Mouse (Mus musculus) heart, postnatal 4 days (tissue): ENCODE measurements around the gene Mageh1. TPM values are rescaled to one million over a fixed set of nuclear protein-coding genes. Genes with fewer than 3 reads are reported as not detected.
A peak's percentile ranks its signal among the peaks of the same experiment; 100 is the strongest.
"Not testable (repeated sequence)": the region's sequence is repeated elsewhere in the genome, so short reads cannot be mapped to it uniquely, and the experiment has no call there.

Source experiments
- DNase-seq: peaks from one replicate; pipeline ENCODE4 v3.0.0; 2021
- total RNA-seq, 2 experiments: library from RNA; stranded (reverse); gene quantifications; 2 replicates each; pipeline ENCODE4 v1.2.3; 2021

Mageh1 gene
- total RNA-seq = 10 to 100 TPM; 21.9 to 24.8 TPM

DNA sequence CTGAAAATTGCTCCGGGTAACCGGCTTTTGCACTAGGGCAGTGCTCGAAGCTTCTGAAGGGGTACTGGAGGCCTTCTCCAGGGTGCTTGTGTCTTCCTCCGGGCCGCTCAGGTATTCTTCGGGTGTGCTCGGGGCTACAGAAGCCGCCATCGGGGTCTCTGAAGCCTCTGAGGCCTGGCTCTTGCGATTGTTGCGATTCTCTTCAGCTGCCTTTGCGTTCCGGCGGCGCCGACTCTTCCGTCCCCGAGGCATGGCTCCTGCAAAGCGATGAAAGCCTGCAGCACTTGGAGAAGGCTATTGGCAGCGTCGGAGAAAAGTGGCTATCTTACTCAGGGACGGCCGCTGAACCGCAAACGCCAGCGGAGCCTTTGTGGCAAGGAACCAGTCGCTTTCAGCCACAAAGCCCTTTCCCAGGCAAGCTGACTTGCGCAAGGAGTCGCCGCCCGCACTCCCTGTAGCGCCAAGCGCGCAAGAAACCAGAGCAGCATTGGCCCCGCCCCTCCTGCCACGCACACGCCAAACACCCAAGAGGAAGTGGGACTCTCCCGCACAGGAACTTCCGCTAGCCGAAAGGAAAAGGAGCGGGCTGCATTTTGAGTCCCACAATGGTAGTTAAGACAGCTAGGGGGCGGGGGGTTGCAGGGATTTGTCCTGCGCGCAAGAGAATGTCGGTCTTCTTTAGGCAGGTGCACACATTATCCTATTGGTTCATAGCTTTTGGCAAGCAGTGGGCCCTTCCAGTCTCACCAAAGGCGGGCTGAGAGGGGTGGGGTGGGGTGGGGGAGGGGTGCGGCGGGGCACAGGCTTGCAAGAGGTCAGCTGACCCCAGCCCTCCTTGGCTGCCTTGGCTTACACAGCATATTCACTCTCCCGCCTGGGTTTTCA, at the start of gene Mageh1:
Gene Mageh1, minus strand, starts transcription at position 489 of the 885 bp plus-strand sequence.
- peak; percentile 79 for DNase-seq

GRCm38 (mm10) chrX:153037972-153038744, 783 bp upstream of the Mageh1 start:
- not testable (repeated sequence) for DNase-seq

GRCm38 (mm10) chrX:153031547-153031946, 5.8 kb downstream of the Mageh1 start:
- DNase-seq = not testable (repeated sequence)

- DNase-seq = not testable (repeated sequence)
Measured at GRCm38 (mm10) chrX:153025709-153026108, 11.7 kb downstream of the Mageh1 start.

- DNase-seq = not testable (repeated sequence)
Measured at GRCm38 (mm10) chrX:153025255-153025654, 12.1 kb downstream of the Mageh1 start.

DNA sequence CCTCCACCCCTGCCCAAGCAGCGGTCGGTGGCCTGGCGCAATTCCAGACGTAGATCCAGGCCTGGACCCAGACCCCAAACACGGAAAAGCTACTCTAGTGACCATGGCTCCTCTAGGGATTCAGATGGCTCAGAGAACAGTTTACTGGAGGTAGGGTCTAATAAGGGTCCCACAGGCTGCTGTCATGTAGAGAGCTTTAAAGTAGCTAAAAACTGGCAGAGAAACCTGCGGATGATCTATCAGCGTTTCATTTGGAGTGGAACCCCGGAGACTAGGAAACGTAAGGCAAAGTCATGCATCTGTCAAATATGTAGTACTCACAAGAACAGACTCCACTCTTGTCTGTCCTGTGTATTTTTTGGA, 29.7 kb downstream of the Mageh1 start:
- DNase-seq = no peak

DNA sequence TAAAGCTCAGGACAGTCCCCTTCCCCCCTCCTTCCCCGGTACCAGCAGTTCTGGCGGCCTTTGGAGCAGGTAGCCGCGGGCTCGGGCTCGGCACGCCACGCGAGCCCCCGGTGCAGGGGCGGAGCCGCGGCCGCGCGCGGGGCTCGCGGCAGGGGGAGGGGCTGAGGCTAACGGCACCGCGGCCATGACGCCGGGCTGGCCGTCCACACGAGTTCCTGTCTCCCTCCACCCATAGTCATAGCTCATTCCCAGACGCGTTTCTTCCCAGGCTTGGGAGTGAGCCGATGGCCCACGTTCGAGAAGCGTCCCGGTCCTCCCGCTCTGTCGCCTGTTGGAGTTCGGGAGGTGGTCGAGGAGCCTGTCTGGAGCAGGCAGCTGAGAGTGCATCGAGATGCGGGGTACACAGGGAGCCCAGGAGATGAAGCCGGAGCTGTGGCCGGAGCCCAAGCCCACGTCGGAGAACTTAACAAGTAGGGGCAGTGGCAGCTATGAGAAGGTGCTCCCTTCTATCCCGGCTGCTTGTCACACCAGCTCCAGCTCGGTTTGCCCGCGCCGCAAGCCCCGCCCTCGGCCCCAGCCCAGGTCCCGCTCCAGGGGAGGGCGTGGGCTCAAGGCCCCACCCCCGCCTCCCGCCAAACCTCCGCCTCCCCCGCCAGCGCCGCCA, 30.2 kb downstream of the Mageh1 start:
- peak; percentile 59 for DNase-seq

DNA sequence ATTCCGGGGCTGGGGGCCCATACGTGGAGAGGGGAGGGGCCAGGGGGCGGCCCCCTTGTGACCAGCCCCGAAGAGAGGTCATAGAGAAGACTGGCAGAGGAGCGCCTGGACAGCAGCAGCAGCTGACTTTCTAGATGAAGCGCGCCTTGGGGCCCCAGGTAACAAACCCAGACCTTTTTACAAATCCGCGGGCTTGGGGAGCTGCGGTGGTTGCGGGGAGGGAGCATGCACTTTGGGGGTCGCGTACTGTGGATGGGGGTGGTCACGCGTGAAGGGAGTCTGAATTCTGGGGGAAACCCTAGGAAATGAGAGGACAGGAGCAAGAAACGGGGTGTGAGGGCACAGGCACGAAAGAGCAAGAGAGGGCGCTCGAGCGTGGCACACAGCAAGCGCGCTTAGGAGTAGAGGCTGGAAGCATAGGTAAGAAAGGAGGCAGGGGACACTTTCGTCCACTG, 31.0 kb downstream of the Mageh1 start, which contains the start of gene Usp51:
Gene Usp51, plus strand, starts transcription at position 83 of the 455 bp plus-strand sequence.
- peak; percentile 24 for DNase-seq

DNA sequence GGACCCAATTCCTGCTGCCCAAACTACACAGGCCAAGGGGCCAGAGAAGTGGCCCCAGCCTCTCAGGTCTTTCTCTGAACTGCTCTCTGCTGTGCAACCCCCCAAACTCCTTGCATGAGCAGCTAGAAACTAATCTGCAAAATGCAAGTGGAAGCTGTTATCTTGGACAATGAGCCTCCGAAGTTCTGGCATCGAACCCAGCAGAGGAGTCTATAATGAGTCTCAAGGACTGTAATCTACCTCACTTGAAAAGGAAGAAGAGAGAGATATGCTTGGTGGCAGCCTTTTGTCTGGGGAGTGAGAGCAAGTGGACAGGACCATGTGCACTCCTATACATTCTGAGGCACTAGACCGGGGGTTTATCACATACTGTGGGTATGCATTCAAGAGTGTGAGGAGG, 41.3 kb downstream of the Mageh1 start:
- DNase-seq = not testable (repeated sequence)

GRCm38 (mm10) chrX:152989852-152990251, 47.5 kb downstream of the Mageh1 start:
- not testable (repeated sequence) for DNase-seq

Other genes with a start within 250 kb of the Mageh1 start
- gene Usp51, start 31.1 kb downstream of the Mageh1 start, total RNA-seq = under 1 TPM; 0.43 to 0.60 TPM
- gene Foxr2, start 81.2 kb upstream of the Mageh1 start, total RNA-seq = not detected
- gene Rragb, start 102.4 kb upstream of the Mageh1 start, total RNA-seq = 1 to 10 TPM; 2.7 to 3.4 TPM
- under 1 TPM; 0.45 to 0.90 TPM for gene Klf8, start 199.9 kb upstream of the Mageh1 start, total RNA-seq